Mouse (Mus musculus): ENCODE measurements around the gene Gstp3.

- TF ChIP-seq CTCF (IDR thresholded peaks at IDR 0.05; ENCODE audit: borderline replicate concordance, control insufficient read depth, extremely low read depth, insufficient read depth, low read length, poor library complexity): no peak
- no peak for TF ChIP-seq POLR2A (IDR thresholded peaks at IDR 0.05; ENCODE audit: control insufficient read depth, extremely low read depth, insufficient read depth, low read length, poor library complexity)
Observed at GRCm38 (mm10) chr19:4091383-4091782, 32.0 kb upstream of the Gstp3 start.

Data from thymus, adult 2 months (tissue).